26 mouse cellular contexts compared by ENCODE assay signal in the genomic region with DNA sequence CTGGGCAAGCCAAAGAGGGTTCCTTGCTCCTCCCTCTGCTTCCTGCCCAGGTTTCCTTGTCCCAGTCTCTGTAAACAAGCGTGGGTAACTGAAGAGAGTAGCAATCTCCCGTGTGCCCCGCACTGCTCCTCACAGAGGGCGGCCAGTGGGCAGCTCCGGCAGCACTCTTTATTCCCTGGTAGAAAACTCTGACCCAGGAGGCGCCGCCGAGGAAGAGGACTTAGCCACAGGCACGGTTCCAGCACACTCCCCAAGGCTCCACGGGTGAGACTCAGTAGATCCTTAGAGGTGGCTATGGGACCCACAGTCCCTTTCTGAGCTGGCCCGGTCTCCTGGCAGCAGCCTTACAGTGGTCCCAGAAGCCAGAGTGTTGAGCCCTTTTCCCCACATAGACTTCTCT. TPM values are rescaled to one million over a fixed set of nuclear protein-coding genes. Genes with fewer than 3 reads are reported as not detected.
DNase-seq lines count a peak whose midpoint lies in the region; ATAC-seq and TF ChIP-seq lines count a peak whose summit lies in the region.
"Had no signal": no experiment of that assay in that cellular context is flagged by ENCODE, and none has a peak within 500 bp of the region (broad histone marks: within the 10 kb centered on the region; RNA-seq: fewer than 3 reads in every experiment).

No protein-coding gene starts in this region.

- TF ChIP-seq EP300 in heart, adult 2 months (IDR thresholded peaks at IDR 0.05; ENCODE audit: insufficient read depth, low read depth, low read length) = no peak
- no peak for TF ChIP-seq EP300 in stomach, postnatal 0 days (optimal IDR thresholded peaks at IDR 0.05)

- intact Hi-C loops in heart, adult 2 months (cut with DNase I) = no loop called here

- no peak for TF ChIP-seq CTCF in heart, adult 2 months (IDR thresholded peaks at IDR 0.05)
- TF ChIP-seq CTCF in testis, adult 2 months (IDR thresholded peaks at IDR 0.05; ENCODE audit: control insufficient read depth, insufficient read depth, insufficient replicate concordance, low read depth, low read length) = no peak
- TF ChIP-seq CTCF in stomach, postnatal 0 days (IDR thresholded peaks at IDR 0.05; ENCODE audit: low read depth) = no peak

- H3K4me2 ChIP-seq in intestine, embryonic 14.5 days (ENCODE audit: low read length) = no peak overlapping the region
- no peak overlapping the region for H3K4me2 ChIP-seq in intestine, embryonic 15.5 days (replicated peaks)
- no peak overlapping the region for H3K4me2 ChIP-seq in stomach, postnatal 0 days (replicated peaks; ENCODE audit: low read depth)
- H3K4me2 ChIP-seq: embryonic facial prominence, embryonic 13.5 days; embryonic facial prominence, embryonic 15.5 days; forebrain, embryonic 12.5 days had no signal

- no peak for ATAC-seq in intestine, embryonic 14.5 days (replicated peaks; ENCODE audit: low FRiP score, low TSS enrichment, low read depth)
- no peak for ATAC-seq in intestine, embryonic 15.5 days
- no peak for ATAC-seq in stomach, postnatal 0 days (ENCODE audit: low FRiP score, low TSS enrichment)
- ATAC-seq: forebrain, embryonic 14.5 days; forebrain, embryonic 16.5 days had no signal

- H3K79me2 ChIP-seq in heart, adult 2 months (replicated peaks; ENCODE audit: control insufficient read depth, insufficient read depth, low read length) = no peaks in the 10 kb centered on the region

- no peak overlapping the region; the same call in 1 of the 2 replicates for H3K27ac ChIP-seq in heart, embryonic 10.5 days
- no peak overlapping the region for H3K27ac ChIP-seq in heart, adult 2 months
- H3K27ac ChIP-seq in intestine, embryonic 14.5 days (ENCODE audit: low read depth) = no peak overlapping the region
- no peak overlapping the region for H3K27ac ChIP-seq in intestine, embryonic 15.5 days
- no peak overlapping the region for H3K27ac ChIP-seq in testis, adult 2 months (ENCODE audit: control insufficient read depth, insufficient read depth, low read depth, low read length)
- H3K27ac ChIP-seq in stomach, postnatal 0 days (replicated peaks) = no peak overlapping the region
- H3K27ac ChIP-seq: embryonic facial prominence, embryonic 13.5 days; embryonic facial prominence, embryonic 15.5 days; forebrain, embryonic 10.5 days; forebrain, embryonic 12.5 days had no signal

- WGBS in heart, embryonic 10.5 days = 83% methylated on average over 11 of the region's 11 CpGs
- WGBS in heart, adult 2 months = 73% methylated on average over 11 of the region's 11 CpGs
- 83% methylated on average over 11 of the region's 11 CpGs for WGBS in intestine, embryonic 14.5 days
- WGBS in intestine, embryonic 15.5 days = 84% methylated on average over 11 of the region's 11 CpGs
- 78% methylated on average over 11 of the region's 11 CpGs for WGBS in stomach, postnatal 0 days

- H3K27me3 ChIP-seq in heart, embryonic 10.5 days (ENCODE audit: insufficient read depth, poor library complexity, severe bottlenecking) = peaks cover 3% of the 10 kb centered on the region
- H3K27me3 ChIP-seq in heart, adult 2 months (ENCODE audit: control insufficient read depth, insufficient read depth, low read length) = no peaks in the 10 kb centered on the region
- H3K27me3 ChIP-seq in intestine, embryonic 14.5 days (replicated peaks; ENCODE audit: control insufficient read depth, insufficient read depth, low read length) = no peaks in the 10 kb centered on the region
- H3K27me3 ChIP-seq in intestine, embryonic 15.5 days (replicated peaks) = no peaks in the 10 kb centered on the region
- no peaks in the 10 kb centered on the region for H3K27me3 ChIP-seq in testis, adult 2 months (ENCODE audit: control insufficient read depth, insufficient read depth, low read length)
- H3K27me3 ChIP-seq in stomach, postnatal 0 days (ENCODE audit: control insufficient read depth, insufficient read depth, low read length) = no peaks in the 10 kb centered on the region
- H3K27me3 ChIP-seq: embryonic facial prominence, embryonic 13.5 days had no signal

- peak; percentile 56 for DNase-seq in heart, embryonic 10.5 days (ENCODE audit: low spot score)
- DNase-seq in heart, adult 2 months = no peak
- DNase-seq in intestine, embryonic 14.5 days (ENCODE audit: low spot score) = peak; percentile 46
- no peak for DNase-seq in testis, postnatal 10 days (ENCODE audit: low spot score)
- DNase-seq in stomach, postnatal 0 days (ENCODE audit: low spot score) = peak; percentile 10
- DNase-seq in kidney, postnatal 10 days = no peak
- DNase-seq: adrenal gland, adult 2 months; adrenal gland, postnatal 10 days; adrenal gland, postnatal 25 days; cerebellum, adult 11 months; cerebellum, adult 2 months; cerebellum, adult 9-10 months; cerebellum, postnatal 10 days; cerebellum, postnatal 25 days; embryo, embryonic 11 days had no signal

- no peaks in the 10 kb centered on the region for H3K36me3 ChIP-seq in heart, embryonic 10.5 days
- no peaks in the 10 kb centered on the region for H3K36me3 ChIP-seq in heart, adult 2 months (ENCODE audit: control insufficient read depth, insufficient read depth, low read length)
- H3K36me3 ChIP-seq in intestine, embryonic 14.5 days (ENCODE audit: control insufficient read depth, insufficient read depth, low read length) = no peaks in the 10 kb centered on the region
- no peaks in the 10 kb centered on the region for H3K36me3 ChIP-seq in intestine, embryonic 15.5 days
- peaks cover 1% of the 10 kb centered on the region; the same call in 1 of the 2 replicates for H3K36me3 ChIP-seq in testis, adult 2 months (ENCODE audit: control insufficient read depth, insufficient read depth, low read length)
- no peaks in the 10 kb centered on the region for H3K36me3 ChIP-seq in stomach, postnatal 0 days (ENCODE audit: control insufficient read depth, insufficient read depth, low read length)
- H3K36me3 ChIP-seq: embryonic facial prominence, embryonic 13.5 days; embryonic facial prominence, embryonic 15.5 days; forebrain, embryonic 10.5 days; forebrain, embryonic 12.5 days had no signal

- TF ChIP-seq POLR2A in heart, adult 2 months (IDR thresholded peaks at IDR 0.05; ENCODE audit: insufficient read depth, low read depth, low read length) = no peak
- no peak for TF ChIP-seq POLR2A in testis, adult 2 months (IDR thresholded peaks at IDR 0.05; ENCODE audit: control insufficient read depth, low read depth, low read length)

- H3K4me1 ChIP-seq in heart, embryonic 10.5 days = no peaks in the 10 kb centered on the region
- no peaks in the 10 kb centered on the region for H3K4me1 ChIP-seq in heart, adult 2 months (ENCODE audit: control insufficient read depth, insufficient read depth, low read length)
- no peaks in the 10 kb centered on the region for H3K4me1 ChIP-seq in intestine, embryonic 14.5 days (replicated peaks; ENCODE audit: control insufficient read depth, insufficient read depth, low read length)
- no peaks in the 10 kb centered on the region for H3K4me1 ChIP-seq in intestine, embryonic 15.5 days (replicated peaks)
- H3K4me1 ChIP-seq in testis, adult 2 months (ENCODE audit: control insufficient read depth, insufficient read depth, low read length) = peaks cover 15% of the 10 kb centered on the region
- no peaks in the 10 kb centered on the region for H3K4me1 ChIP-seq in stomach, postnatal 0 days (replicated peaks; ENCODE audit: control insufficient read depth, insufficient read depth)
- H3K4me1 ChIP-seq: embryonic facial prominence, embryonic 13.5 days; embryonic facial prominence, embryonic 15.5 days; forebrain, embryonic 12.5 days had no signal

- no peaks in the 10 kb centered on the region for H3K9me3 ChIP-seq in heart, embryonic 10.5 days
- no peaks in the 10 kb centered on the region for H3K9me3 ChIP-seq in intestine, embryonic 14.5 days (ENCODE audit: control insufficient read depth, low read length)
- H3K9me3 ChIP-seq in intestine, embryonic 15.5 days = no peaks in the 10 kb centered on the region
- no peaks in the 10 kb centered on the region for H3K9me3 ChIP-seq in stomach, postnatal 0 days (ENCODE audit: control insufficient read depth, low read length)
- H3K9me3 ChIP-seq: embryonic facial prominence, embryonic 13.5 days; embryonic facial prominence, embryonic 15.5 days; forebrain, embryonic 10.5 days; forebrain, embryonic 12.5 days had no signal

- H3K9ac ChIP-seq in heart, adult 2 months (ENCODE audit: low read depth, low read length) = no peak overlapping the region
- H3K9ac ChIP-seq in intestine, embryonic 14.5 days (ENCODE audit: low read length) = no peak overlapping the region
- no peak overlapping the region for H3K9ac ChIP-seq in intestine, embryonic 15.5 days
- no peak overlapping the region for H3K9ac ChIP-seq in stomach, postnatal 0 days (ENCODE audit: low read length)
- H3K9ac ChIP-seq: embryonic facial prominence, embryonic 13.5 days; embryonic facial prominence, embryonic 15.5 days; forebrain, embryonic 12.5 days had no signal

- H3K4me3 ChIP-seq in heart, embryonic 10.5 days = no peak overlapping the region
- H3K4me3 ChIP-seq in heart, adult 2 months = no peak overlapping the region
- no peak overlapping the region for H3K4me3 ChIP-seq in intestine, embryonic 14.5 days (ENCODE audit: low read depth, low read length)
- H3K4me3 ChIP-seq in intestine, embryonic 15.5 days (replicated peaks) = no peak overlapping the region
- H3K4me3 ChIP-seq in testis, adult 2 months (ENCODE audit: control insufficient read depth, low read depth, low read length) = peak overlapping the region; percentile 66
- H3K4me3 ChIP-seq in stomach, postnatal 0 days (ENCODE audit: low read depth, low read length) = no peak overlapping the region
- H3K4me3 ChIP-seq: embryonic facial prominence, embryonic 13.5 days; embryonic facial prominence, embryonic 15.5 days; erythroblast, embryonic 14.5 days; forebrain, embryonic 10.5 days; forebrain, embryonic 12.5 days had no signal

RNA-seq across cellular contexts. Expression of a gene that starts 50.1 kb away (rescaled TPM):
- 0.16 and 0.49 TPM in 2 replicates for polyA plus RNA-seq in heart, embryonic 10.5 days (2016; fragmentation: Nextera tagmentation; extraction: Ambion mirVana)
- under 1 TPM; 0.08 to 0.18 TPM for total RNA-seq in heart, adult 2 months (2021)
- polyA plus RNA-seq in heart, adult 2 months (2012; rRNA removed) = 0.06 and 0.23 TPM in 2 replicates
- polyA plus RNA-seq in intestine, embryonic 14.5 days (2014; fragmentation: Nextera tagmentation; extraction: Ambion mirVana) = 0.20 and 0.78 TPM in 2 replicates
- 0.26 and 0.78 TPM in 2 replicates for polyA plus RNA-seq in intestine, embryonic 15.5 days (2015; fragmentation: Nextera tagmentation; extraction: Ambion mirVana)
- 50.6 and 53.1 TPM in 2 replicates for polyA plus RNA-seq in testis, adult 2 months (2012; rRNA removed)
- 0.13 and 0.16 TPM in 2 replicates for polyA plus RNA-seq in stomach, postnatal 0 days (2015; fragmentation: Nextera tagmentation; extraction: Ambion mirVana)
- polyA plus RNA-seq: adrenal gland, adult 2 months; C2C12; embryonic facial prominence, embryonic 11.5 days; erythroblast, embryonic 14.5 days; forebrain, embryonic 10.5 days had no signal

RNA-seq across cellular contexts. Expression of a gene that starts 52.9 kb away (rescaled TPM):
- polyA plus RNA-seq in heart, embryonic 10.5 days (2016; fragmentation: Nextera tagmentation; extraction: Ambion mirVana) = 9.2 and 10.9 TPM in 2 replicates
- 10 to 100 TPM; 49.4 to 50.5 TPM for total RNA-seq in heart, adult 2 months (2021)
- polyA plus RNA-seq in heart, adult 2 months (2012; rRNA removed) = 41.5 and 46.2 TPM in 2 replicates
- polyA plus RNA-seq in intestine, embryonic 14.5 days (2014; fragmentation: Nextera tagmentation; extraction: Ambion mirVana) = 9.7 and 11.0 TPM in 2 replicates
- 10.1 and 10.5 TPM in 2 replicates for polyA plus RNA-seq in intestine, embryonic 15.5 days (2015; fragmentation: Nextera tagmentation; extraction: Ambion mirVana)
- 2.8 and 3.3 TPM in 2 replicates for polyA plus RNA-seq in testis, adult 2 months (2012; rRNA removed)
- polyA plus RNA-seq in stomach, postnatal 0 days (2015; fragmentation: Nextera tagmentation; extraction: Ambion mirVana) = 7.0 and 7.1 TPM in 2 replicates

Comparison
In these comparisons a context has a peak if more than half of its experiments do, and no peak if none do; other contexts are left out.
1. DNase-seq: peak in heart, embryonic 10.5 days (single experiment), intestine, embryonic 14.5 days (single experiment) and stomach, postnatal 0 days (single experiment); none in heart, adult 2 months (0 of 2), testis, postnatal 10 days (single experiment) and kidney, postnatal 10 days (single experiment).
2. RNA of a gene that starts 50.1 kb away (polyA plus RNA-seq): 50.6 to 53.1 TPM in testis, adult 2 months; 0.20 to 0.78 TPM in intestine, embryonic 14.5 days, 0.16 to 0.49 TPM in heart, embryonic 10.5 days, 0.26 to 0.78 TPM in intestine, embryonic 15.5 days, 0.13 to 0.16 TPM in stomach, postnatal 0 days and 0.06 to 0.23 TPM in heart, adult 2 months; every median in the first group is over 10 times any median in the second.